Mouse (Mus musculus) CH12.LX (cell line): ENCODE measurements around the gene Cisd2. TPM values are rescaled to one million over a fixed set of nuclear protein-coding genes. Genes with fewer than 3 reads are reported as not detected.
A peak's percentile ranks its signal among the peaks of the same experiment; 100 is the strongest.

Experiments used
- DNase-seq: peaks from one replicate; pipeline ENCODE4 v3.0.0-alpha.2; 2013; ENCODE audit errors: extremely low read depth
- H3K27ac ChIP-seq: 2 replicates; pipeline ENCODE4 v1.5.1; 2012; ENCODE audit warnings: low read depth, mild to moderate bottlenecking, control low read depth, moderate library complexity; ENCODE audit not compliant: insufficient read depth
- H3K27me3 ChIP-seq: replicated peaks from 2 replicates; pipeline ENCODE3; 2012; ENCODE audit warnings: inconsistent platforms
- H3K36me3 ChIP-seq, 2 experiments: replicated peaks in 1 of 2; 2 replicates each; pipeline versions ENCODE3 to v1.6.1; 2012; ENCODE audit warnings: inconsistent platforms in 1 of 2, low read length in 1 of 2, mild to moderate bottlenecking in 1 of 2, mixed read lengths in 1 of 2, moderate library complexity in 1 of 2; ENCODE audit not compliant: control insufficient read depth in 1 of 2, insufficient read depth in 1 of 2
- H3K4me1 ChIP-seq, 2 experiments: 2 replicates each; pipeline ENCODE4 v1.6.1; 2012; ENCODE audit warnings: inconsistent platforms in 1 of 2, moderate library complexity in 1 of 2; ENCODE audit not compliant: insufficient read depth in 2 of 2, control insufficient read depth in 1 of 2
- H3K4me2 ChIP-seq: 2 replicates; pipeline ENCODE4 v1.6.1; 2012; ENCODE audit warnings: low read depth, mild to moderate bottlenecking, control low read depth; ENCODE audit not compliant: poor library complexity, insufficient read depth, severe bottlenecking
- H3K4me3 ChIP-seq, 3 experiments: fragments of 150-350 bp in 1 of 3; sonication (generic) in 1 of 3; replicated peaks in 1 of 3; 2 replicates each; pipeline versions ENCODE3 to v1.5.1; 2011 to 2012; ENCODE audit warnings: low read depth in 2 of 3, low read length in 2 of 3, mild to moderate bottlenecking in 2 of 3, moderate library complexity in 2 of 3, control low read depth in 1 of 3, improper control_type of control experiment in 1 of 3, inconsistent platforms in 1 of 3, mixed read lengths in 1 of 3; ENCODE audit not compliant: poor library complexity in 1 of 3
- H3K79me2 ChIP-seq: replicated peaks from 2 replicates; pipeline ENCODE4 v1.6.1; 2012; ENCODE audit warnings: mild to moderate bottlenecking, moderate library complexity; ENCODE audit not compliant: control insufficient read depth, poor library complexity, insufficient read depth, severe bottlenecking; ENCODE audit errors: extremely low read depth
- H3K9ac ChIP-seq: 2 replicates; pipeline ENCODE4 v1.6.1; 2012; ENCODE audit warnings: low read depth, mild to moderate bottlenecking, control low read depth, moderate library complexity; ENCODE audit not compliant: insufficient read depth
- H3K9me3 ChIP-seq: replicated peaks from 2 replicates; pipeline ENCODE3; 2012; ENCODE audit warnings: low read length, inconsistent platforms, mixed read lengths
- BHLHE40 ChIP-seq: IDR thresholded peaks from 2 replicates; pipeline ENCODE4 v1.6.1; 2011; ENCODE audit warnings: mild to moderate bottlenecking, low read depth, low read length, improper control_type of control experiment
- CHD1 ChIP-seq: IDR thresholded peaks from 2 replicates; pipeline ENCODE4 v1.6.1; 2012; ENCODE audit warnings: low read depth, low read length, improper control_type of control experiment, inconsistent platforms
- EP300 ChIP-seq: IDR thresholded peaks from 2 replicates; pipeline ENCODE4 v1.6.1; 2011; ENCODE audit warnings: low read length, improper control_type of control experiment
- MAFK ChIP-seq: IDR thresholded peaks from 2 replicates; pipeline ENCODE4 v1.6.1; 2011; ENCODE audit warnings: low read length, improper control_type of control experiment; ENCODE audit not compliant: insufficient replicate concordance
- MYC ChIP-seq: IDR thresholded peaks from 2 replicates; pipeline ENCODE4 v1.6.1; 2011; ENCODE audit warnings: low read depth, mild to moderate bottlenecking, improper control_type of control experiment, low read length
- POLR2AphosphoS2 ChIP-seq: IDR thresholded peaks from 2 replicates; pipeline ENCODE4 v1.6.1; 2011; ENCODE audit warnings: low read depth, low read length, improper control_type of control experiment
- ZMIZ1 ChIP-seq: IDR thresholded peaks from 2 replicates; pipeline ENCODE4 v1.6.1; 2012; ENCODE audit warnings: low read depth, mild to moderate bottlenecking, inconsistent platforms, low read length, improper control_type of control experiment
- dilution Hi-C: fragments of 300-500 bp; cut with MboI; formaldehyde crosslinking; loops from 2 replicates; pipeline ENCODE4 v1.14.3; 2020; ENCODE audit warnings: low sequenced_read_pairs; ENCODE audit not compliant: extremely low pct_unique_long_range_greater_than_20kb, extremely low pct_ligation_motif_present
- in situ Hi-C: fragments of 300-500 bp; cut with MboI; formaldehyde crosslinking; loops from 3 replicates; pipeline ENCODE4 v1.14.3; 2019; ENCODE audit warnings: low sequenced_read_pairs, low pct_ligation_motif_present, low pct_unique_long_range_greater_than_20kb, mixed read lengths
- polyA plus RNA-seq: library from polyadenylated mRNA; unstranded; fragments of >175 nt; gene quantifications from 2 replicates; pipeline ENCODE4 v1.2.1, GENCODE M21; 2012; ENCODE audit warnings: low read depth; ENCODE audit not compliant: insufficient read length
- total RNA-seq, 2 experiments: library from RNA; depleted of rRNA; stranded (reverse); fragments of 300-350 nt in 1 of 2; fragments of >200 nt in 1 of 2; gene quantifications; 2 replicates each; pipeline ENCODE4 v1.2.3; 2012 to 2014

Gene Cisd2
- total and polyA plus RNA-seq, 3 experiments: 36.4 to 62.0 (median 58.2) TPM

DNA sequence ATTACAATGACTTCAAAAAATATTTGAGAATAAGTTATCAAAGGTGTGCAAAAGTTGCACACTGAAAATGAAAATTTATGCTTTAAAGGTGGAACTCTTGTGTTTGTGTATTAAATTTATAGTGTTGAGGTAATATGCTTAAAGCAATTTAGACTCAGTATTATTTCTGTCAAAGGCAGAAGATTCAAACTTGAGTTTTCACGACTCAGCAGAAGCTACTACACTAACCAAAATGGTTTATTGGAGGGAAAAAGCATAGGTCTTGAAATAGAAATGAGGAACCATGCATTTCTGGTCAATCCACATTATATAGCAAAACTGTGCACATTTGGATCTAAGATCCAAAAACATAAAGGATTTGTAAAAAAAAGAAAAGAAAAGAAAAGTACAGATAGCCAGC lies 47.1 kb upstream of the Cisd2 start:
- Histone ChIP-seq H3K9ac (no peak overlapping the region), H3K27me3 (no peaks in the 10 kb centered on the region), H3K36me3 (peaks cover 16 to 37% of the 10 kb centered on the region in 2 experiments), H3K79me2 (no peaks in the 10 kb centered on the region), H3K27ac (no peak overlapping the region), H3K4me3 (no peak overlapping the region), H3K4me1 (peaks cover 0 to 30% of the 10 kb centered on the region in 2 experiments; a peak in 2 of 4 replicates), H3K9me3 (no peaks in the 10 kb centered on the region), H3K4me2 (no peak overlapping the region)
- in situ Hi-C loops (no loop called here), dilution Hi-C loops (no loop called here)
- no peak for DNase-seq
- TF ChIP-seq POLR2AphosphoS2 (no peak; the same call in none of the 2 replicates), BHLHE40 (no peak), MAFK (peak; percentile 94)

- Histone ChIP-seq H3K4me3 (no peak overlapping the region), H3K36me3 (peaks cover 16 to 34% of the 10 kb centered on the region in 2 experiments), H3K9me3 (no peaks in the 10 kb centered on the region), H3K79me2 (no peaks in the 10 kb centered on the region), H3K27me3 (no peaks in the 10 kb centered on the region)
- in situ Hi-C loops: no loop called here
- DNase-seq: no peak
- dilution Hi-C loops: no loop called here
- TF ChIP-seq ZMIZ1: peak; percentile 33; the same call in 1 of the 2 replicates
- no peak for TF ChIP-seq CHD1
- TF ChIP-seq, all 38 proteins: peak for 1
- H3K27ac ChIP-seq: no peak overlapping the region
- peaks cover 0 to 30% of the 10 kb centered on the region in 2 experiments; a peak in 2 of 4 replicates for H3K4me1 ChIP-seq
- no peak overlapping the region for H3K4me2 ChIP-seq
- no peak overlapping the region for H3K9ac ChIP-seq
Measured at GRCm38 (mm10) chr3:135469974-135470373, 46.2 kb upstream of the Cisd2 start.

- Histone ChIP-seq H3K4me2 (no peak overlapping the region), H3K4me1 (peaks cover 0 to 26% of the 10 kb centered on the region in 2 experiments; a peak in 2 of 4 replicates), H3K9me3 (no peaks in the 10 kb centered on the region), H3K27ac (0 out of 2 replicates have a peak overlapping the region, but pooled peaks have one; percentile 26), H3K27me3 (no peaks in the 10 kb centered on the region), H3K79me2 (no peaks in the 10 kb centered on the region), H3K4me3 (no peak overlapping the region), H3K36me3 (peaks cover 21 to 41% of the 10 kb centered on the region in 2 experiments), H3K9ac (no peak overlapping the region)
- dilution Hi-C loops: no loop called here
- no peak for DNase-seq
- TF ChIP-seq EP300: no peak
- TF ChIP-seq POLR2AphosphoS2: 0 out of 2 replicates have a peak, but pooled peaks have one; percentile 54
- in situ Hi-C loops: no loop called here
Measured at GRCm38 (mm10) chr3:135469146-135469545, 45.4 kb upstream of the Cisd2 start.

- H3K4me3 ChIP-seq: no peak overlapping the region
- dilution Hi-C loops (no loop called here), in situ Hi-C loops (no loop called here)
- TF ChIP-seq CHD1 (no peak), MYC (0 out of 2 replicates have a peak, but pooled peaks have one; percentile 18), ZMIZ1 (peak; percentile 63; the same call in 1 of the 2 replicates)
- no peaks in the 10 kb centered on the region for H3K9me3 ChIP-seq
- H3K27me3 ChIP-seq: no peaks in the 10 kb centered on the region
- H3K79me2 ChIP-seq: 0 out of 2 replicates have a peak, but pooled peaks cover 2% of the 10 kb centered on the region
- no peak overlapping the region for H3K27ac ChIP-seq
- no peak for DNase-seq
- H3K4me2 ChIP-seq: no peak overlapping the region
- peaks cover 0 to 26% of the 10 kb centered on the region in 2 experiments; a peak in 2 of 4 replicates for H3K4me1 ChIP-seq
- peaks cover 26 to 46% of the 10 kb centered on the region in 2 experiments for H3K36me3 ChIP-seq
- H3K9ac ChIP-seq: no peak overlapping the region
Measured at GRCm38 (mm10) chr3:135468402-135468801, 44.7 kb upstream of the Cisd2 start.
